Comparison of ENCODE assay signal across 8 mouse cellular contexts in the genomic region with DNA sequence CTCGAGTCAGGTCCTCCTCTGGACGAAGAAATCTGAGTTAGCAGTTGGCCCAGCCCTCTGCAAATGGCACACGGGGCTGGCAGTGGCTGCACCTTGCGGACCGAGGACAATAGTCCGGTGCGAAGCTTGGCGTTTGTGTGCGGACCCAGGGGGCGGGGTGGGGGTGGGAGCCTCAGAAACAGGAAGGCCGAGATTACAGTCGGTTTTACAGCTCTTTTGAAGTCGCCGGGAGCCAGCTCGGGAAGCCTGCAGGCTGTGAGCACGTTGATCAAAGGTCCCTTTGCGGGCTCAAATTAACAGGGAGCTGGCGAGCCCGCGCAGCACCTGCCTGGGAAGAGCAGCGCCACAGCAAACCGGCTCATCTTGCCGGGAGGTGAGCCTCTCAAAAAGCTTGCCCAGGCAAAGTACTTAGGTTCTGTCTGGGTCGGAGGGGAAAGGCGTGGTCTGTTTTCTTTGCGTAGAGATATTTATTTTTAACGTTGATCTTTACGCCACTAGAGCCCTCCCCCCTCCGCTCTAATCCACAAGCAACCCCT. TPM values are rescaled to one million over a fixed set of nuclear protein-coding genes. Genes with fewer than 3 reads are reported as not detected.
A peak's percentile ranks its signal among the peaks of the same experiment; 100 is the strongest.
DNase-seq lines count a peak whose midpoint lies in the region; ATAC-seq and TF ChIP-seq lines count a peak whose summit lies in the region.

No protein-coding gene starts in this region.

- no peak for TF ChIP-seq CTCF in lung, adult 2 months (IDR thresholded peaks at IDR 0.05; ENCODE audit: insufficient read depth, low read length)

- H3K27ac ChIP-seq in embryonic facial prominence, embryonic 15.5 days (replicated peaks) = peak overlapping the region; percentile 28; the same call in 1 of the 2 replicates
- no peak overlapping the region; the same call in 1 of the 2 replicates for H3K27ac ChIP-seq in hindbrain, embryonic 12.5 days
- no peak overlapping the region for H3K27ac ChIP-seq in limb, embryonic 14.5 days (replicated peaks; ENCODE audit: low read depth, low read length)
- peak overlapping the region; percentile 42; the same call in 1 of the 2 replicates for H3K27ac ChIP-seq in midbrain, embryonic 16.5 days (ENCODE audit: low read length)

- peak overlapping the region; percentile 72 for H3K4me2 ChIP-seq in embryonic facial prominence, embryonic 15.5 days (replicated peaks)
- peak overlapping the region; percentile 58 for H3K4me2 ChIP-seq in hindbrain, embryonic 12.5 days (replicated peaks)
- H3K4me2 ChIP-seq in limb, embryonic 14.5 days (replicated peaks; ENCODE audit: low read depth, low read length, severe bottlenecking) = peak overlapping the region; percentile 63
- peak overlapping the region; percentile 96 for H3K4me2 ChIP-seq in midbrain, embryonic 16.5 days (ENCODE audit: low read length)

- 3% methylated on average over 29 of the region's 29 CpGs for WGBS in lung, adult 2 months
- 3% methylated on average over 29 of the region's 29 CpGs for WGBS in embryonic facial prominence, embryonic 15.5 days
- WGBS in hindbrain, embryonic 12.5 days = 2% methylated on average over 29 of the region's 29 CpGs
- WGBS in limb, embryonic 14.5 days = under 1% methylated on average over 29 of the region's 29 CpGs
- under 1% methylated on average over 29 of the region's 29 CpGs for WGBS in midbrain, embryonic 16.5 days

- H3K4me1 ChIP-seq in lung, adult 2 months (ENCODE audit: control insufficient read depth, insufficient read depth, low read length) = no peaks in the 10 kb centered on the region
- peaks cover 19% of the 10 kb centered on the region for H3K4me1 ChIP-seq in embryonic facial prominence, embryonic 15.5 days
- peaks cover 8% of the 10 kb centered on the region for H3K4me1 ChIP-seq in hindbrain, embryonic 12.5 days
- peaks cover 11% of the 10 kb centered on the region for H3K4me1 ChIP-seq in limb, embryonic 14.5 days (ENCODE audit: control insufficient read depth, insufficient read depth, low read length)
- H3K4me1 ChIP-seq in midbrain, embryonic 16.5 days (ENCODE audit: control insufficient read depth, insufficient read depth, low read length) = peaks cover 8% of the 10 kb centered on the region

- no peaks in the 10 kb centered on the region for H3K27me3 ChIP-seq in embryonic facial prominence, embryonic 15.5 days
- H3K27me3 ChIP-seq in hindbrain, embryonic 12.5 days = no peaks in the 10 kb centered on the region; the same call in 1 of the 2 replicates
- H3K27me3 ChIP-seq in limb, embryonic 14.5 days (ENCODE audit: control insufficient read depth, insufficient read depth, low read length) = no peaks in the 10 kb centered on the region; the same call in 1 of the 2 replicates
- no peaks in the 10 kb centered on the region for H3K27me3 ChIP-seq in midbrain, embryonic 16.5 days (ENCODE audit: control insufficient read depth, insufficient read depth, low read depth, low read length)

- peak; percentile 24 for DNase-seq in lung, adult 2 months
- DNase-seq in lung, postnatal 25 days (ENCODE audit: low spot score) = no peak
- peak; percentile 8 for DNase-seq in limb, embryonic 14.5 days (ENCODE audit: low spot score)
- DNase-seq in spleen, adult 12 weeks (ENCODE audit: low spot score) = no peak

- H3K9me3 ChIP-seq in embryonic facial prominence, embryonic 15.5 days (replicated peaks) = no peaks in the 10 kb centered on the region
- no peaks in the 10 kb centered on the region for H3K9me3 ChIP-seq in hindbrain, embryonic 12.5 days (replicated peaks)
- no peaks in the 10 kb centered on the region for H3K9me3 ChIP-seq in limb, embryonic 14.5 days (ENCODE audit: control insufficient read depth, low read length)
- no peaks in the 10 kb centered on the region for H3K9me3 ChIP-seq in midbrain, embryonic 16.5 days (replicated peaks; ENCODE audit: control insufficient read depth, low read length, poor library complexity, severe bottlenecking)

- H3K36me3 ChIP-seq in embryonic facial prominence, embryonic 15.5 days = peaks cover 3% of the 10 kb centered on the region; the same call in 1 of the 2 replicates
- 0 out of 2 replicates have a peak, but pooled peaks cover 3% of the 10 kb centered on the region for H3K36me3 ChIP-seq in hindbrain, embryonic 12.5 days
- H3K36me3 ChIP-seq in limb, embryonic 14.5 days (ENCODE audit: control insufficient read depth, insufficient read depth, low read length) = peaks cover 3% of the 10 kb centered on the region; the same call in 1 of the 2 replicates
- H3K36me3 ChIP-seq in midbrain, embryonic 16.5 days (ENCODE audit: control insufficient read depth, insufficient read depth, low read length) = no peaks in the 10 kb centered on the region

- peak overlapping the region; percentile 40 for H3K4me3 ChIP-seq in lung, adult 2 months (replicated peaks; ENCODE audit: extremely low read depth, low read depth, low read length)
- peak overlapping the region; percentile 39 for H3K4me3 ChIP-seq in embryonic facial prominence, embryonic 15.5 days (replicated peaks)
- H3K4me3 ChIP-seq in hindbrain, embryonic 12.5 days = peak overlapping the region; percentile 33
- H3K4me3 ChIP-seq in limb, embryonic 14.5 days (replicated peaks; ENCODE audit: low read length) = peak overlapping the region; percentile 35
- H3K4me3 ChIP-seq in midbrain, embryonic 16.5 days (ENCODE audit: low read depth, low read length) = peak overlapping the region; percentile 51

- ATAC-seq in embryonic facial prominence, embryonic 15.5 days (ENCODE audit: insufficient number of reproducible peaks, low FRiP score, low TSS enrichment, low read depth) = no peak
- ATAC-seq in hindbrain, embryonic 12.5 days (ENCODE audit: low FRiP score) = peak; percentile 62
- ATAC-seq in limb, embryonic 14.5 days (ENCODE audit: low FRiP score, low read depth) = peak; percentile 47; the same call in 1 of the 2 replicates
- peak; percentile 75; the same call in 1 of the 2 replicates for ATAC-seq in midbrain, embryonic 16.5 days
- no peak; the same call in 1 of the 2 replicates for ATAC-seq in megakaryocyte progenitor cell, adult 5-6 weeks (replicated peaks; ENCODE audit: poor library complexity)

- H3K9ac ChIP-seq in embryonic facial prominence, embryonic 15.5 days = 0 out of 2 replicates have a peak overlapping the region, but pooled peaks have one; percentile 5
- peak overlapping the region; percentile 41 for H3K9ac ChIP-seq in hindbrain, embryonic 12.5 days
- H3K9ac ChIP-seq in limb, embryonic 14.5 days (ENCODE audit: low read depth, low read length, severe bottlenecking) = peak overlapping the region; percentile 31; the same call in 1 of the 2 replicates
- H3K9ac ChIP-seq in midbrain, embryonic 16.5 days (ENCODE audit: low read depth, low read length) = peak overlapping the region; percentile 78

- TF ChIP-seq POLR2A in lung, adult 2 months (IDR thresholded peaks at IDR 0.05; ENCODE audit: borderline replicate concordance, extremely low read depth, low read depth, low read length) = no peak
- TF ChIP-seq POLR2A in limb, embryonic 14.5 days (IDR thresholded peaks at IDR 0.05; ENCODE audit: borderline replicate concordance, extremely low read depth, insufficient read depth, insufficient read length) = no peak

RNA-seq across cellular contexts. Expression of a gene that starts 18.8 kb away (rescaled TPM):
- 14.1 and 25.2 TPM in 2 replicates for polyA plus RNA-seq in lung, adult 2 months (2012; rRNA removed)
- polyA plus RNA-seq in embryonic facial prominence, embryonic 15.5 days (2015; fragmentation: Nextera tagmentation; extraction: Ambion mirVana) = 70.2 and 74.4 TPM in 2 replicates
- polyA plus RNA-seq in hindbrain, embryonic 12.5 days (2016; fragmentation: Nextera tagmentation; extraction: Ambion mirVana) = 66.8 and 68.7 TPM in 2 replicates
- polyA plus RNA-seq in limb, embryonic 14.5 days (2012; rRNA removed) = 64.8 and 76.2 TPM in 2 replicates
- polyA plus RNA-seq in limb, embryonic 14.5 days (2014; fragmentation: Nextera tagmentation; extraction: Ambion mirVana) = 52.7 and 64.6 TPM in 2 replicates
- polyA plus RNA-seq in midbrain, embryonic 16.5 days (2015; fragmentation: Nextera tagmentation; extraction: Ambion mirVana) = 7.4 and 8.2 TPM in 2 replicates
- 77.5 and 85.6 TPM in 2 replicates for total RNA-seq in megakaryocyte progenitor cell, adult 5-6 weeks (2015)
- 47.0 and 53.9 TPM in 2 replicates for total RNA-seq in megakaryocyte progenitor cell, adult 5-6 weeks (2017)

Comparison
In these comparisons a context has a peak if more than half of its experiments do, and no peak if none do; other contexts are left out.
1. DNase-seq: peak in lung, adult 2 months (single experiment) and limb, embryonic 14.5 days (single experiment); none in lung, postnatal 25 days (single experiment) and spleen, adult 12 weeks (single experiment).
2. ATAC-seq: peak in hindbrain, embryonic 12.5 days (single experiment), limb, embryonic 14.5 days (single experiment) and midbrain, embryonic 16.5 days (single experiment); none in embryonic facial prominence, embryonic 15.5 days (single experiment) and megakaryocyte progenitor cell, adult 5-6 weeks (single experiment).
3. H3K27ac ChIP-seq: peak in embryonic facial prominence, embryonic 15.5 days (single experiment) and midbrain, embryonic 16.5 days (single experiment); none in hindbrain, embryonic 12.5 days (single experiment) and limb, embryonic 14.5 days (single experiment).
4. H3K9ac ChIP-seq: peak in every context shown above with its lines; median percentile 78 in midbrain, embryonic 16.5 days; 41 in hindbrain, embryonic 12.5 days; 31 in limb, embryonic 14.5 days; 5 in embryonic facial prominence, embryonic 15.5 days.
5. Peak in every context shown above with its lines, with median percentiles within 50 percentile points of each other: H3K4me3 ChIP-seq and H3K4me2 ChIP-seq.